Comparison of ENCODE assay signal across 33 mouse cellular contexts in the genomic region with DNA sequence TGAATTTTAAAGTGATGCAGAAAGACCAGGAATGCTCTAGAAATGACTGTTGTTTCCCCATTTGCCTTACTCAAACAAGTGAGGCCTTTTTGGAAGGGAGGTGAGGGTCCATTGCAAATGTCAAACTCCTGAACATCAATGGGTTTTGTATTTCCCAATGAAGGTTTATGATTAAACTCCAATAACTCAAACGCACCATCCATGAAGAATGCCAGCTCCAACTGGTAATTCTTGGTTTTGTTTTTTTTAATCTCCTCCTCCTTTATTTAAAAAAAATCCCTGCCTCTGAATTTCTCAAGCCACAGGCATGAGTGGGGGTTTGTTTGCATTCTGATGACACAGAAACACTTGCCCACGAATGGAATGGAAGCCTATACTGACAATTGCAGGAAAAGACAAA.
"Had no signal": no experiment of that assay in that cellular context is flagged by ENCODE, and none has a peak within 500 bp of the region (broad histone marks: within the 10 kb centered on the region; RNA-seq: fewer than 3 reads in every experiment).

No protein-coding gene starts in this region.

- H3K4me1 ChIP-seq: liver, embryonic 12.5 days; liver, embryonic 13.5 days; liver, embryonic 15.5 days; megakaryocyte, embryonic 14.5 days had no signal

- H3K4me2 ChIP-seq: limb, embryonic 12.5 days; limb, embryonic 13.5 days; limb, embryonic 15.5 days; liver, embryonic 11.5 days; liver, embryonic 12.5 days; liver, embryonic 13.5 days; liver, embryonic 15.5 days; lung, embryonic 14.5 days; lung, embryonic 15.5 days; midbrain, embryonic 11.5 days; midbrain, embryonic 12.5 days; midbrain, embryonic 13.5 days; midbrain, embryonic 15.5 days; neural tube, embryonic 12.5 days; neural tube, embryonic 13.5 days had no signal

- H3K27ac ChIP-seq: limb, embryonic 10.5 days; limb, embryonic 12.5 days; limb, embryonic 13.5 days; limb, embryonic 15.5 days; liver, embryonic 12.5 days; liver, embryonic 13.5 days; liver, embryonic 14.5 days; liver, embryonic 15.5 days; lung, embryonic 15.5 days; macrophage; midbrain, embryonic 10.5 days; midbrain, embryonic 12.5 days; midbrain, embryonic 13.5 days; midbrain, embryonic 15.5 days; neural tube, embryonic 12.5 days; neural tube, embryonic 13.5 days had no signal

- H3K4me3 ChIP-seq: limb, embryonic 10.5 days; limb, embryonic 12.5 days; limb, embryonic 13.5 days; limb, embryonic 15.5 days; liver, embryonic 12.5 days; liver, embryonic 13.5 days; liver, embryonic 15.5 days; lung, embryonic 15.5 days; megakaryocyte, embryonic 14.5 days; midbrain, embryonic 10.5 days; midbrain, embryonic 12.5 days; midbrain, embryonic 13.5 days; midbrain, embryonic 15.5 days; myocyte; neural tube, embryonic 12.5 days; neural tube, embryonic 13.5 days had no signal

- H3K27me3 ChIP-seq: limb, embryonic 12.5 days; limb, embryonic 13.5 days; limb, embryonic 15.5 days; liver, embryonic 12.5 days; liver, embryonic 13.5 days; liver, embryonic 15.5 days; megakaryocyte, embryonic 14.5 days; midbrain, embryonic 12.5 days; midbrain, embryonic 13.5 days; midbrain, embryonic 15.5 days; neural tube, embryonic 12.5 days had no signal

- H3K9ac ChIP-seq: limb, embryonic 12.5 days; limb, embryonic 13.5 days; limb, embryonic 15.5 days; liver, embryonic 12.5 days; liver, embryonic 13.5 days; liver, embryonic 14.5 days; liver, embryonic 15.5 days; liver, postnatal 0 days; lung, embryonic 14.5 days; lung, embryonic 15.5 days; midbrain, embryonic 12.5 days; midbrain, embryonic 13.5 days; midbrain, embryonic 15.5 days; neural tube, embryonic 12.5 days; neural tube, embryonic 13.5 days had no signal

- DNase-seq: left cerebral cortex, postnatal 4 days; liver; liver, embryonic 13.5 days; liver, postnatal 0 days; lung, adult 18-20 months; lung, adult 2 months; lung, embryonic 14.5 days; lung, postnatal 10 days; lung, postnatal 14 days; lung, postnatal 36 days; lung, postnatal 4 days; midbrain, embryonic 14.5 days had no signal

- ATAC-seq: liver, embryonic 12.5 days; liver, postnatal 0 days; lung, postnatal 0 days; midbrain, embryonic 13.5 days; midbrain, embryonic 15.5 days; midbrain, embryonic 16.5 days had no signal

- H3K36me3 ChIP-seq: limb, embryonic 10.5 days; limb, embryonic 12.5 days; limb, embryonic 13.5 days; limb, embryonic 15.5 days; liver, embryonic 12.5 days; liver, embryonic 13.5 days; liver, embryonic 15.5 days; lung, embryonic 15.5 days; midbrain, embryonic 10.5 days; midbrain, embryonic 12.5 days; midbrain, embryonic 13.5 days; midbrain, embryonic 15.5 days; neural tube, embryonic 12.5 days; neural tube, embryonic 13.5 days had no signal

- H3K9me3 ChIP-seq: limb, embryonic 10.5 days; limb, embryonic 12.5 days; limb, embryonic 13.5 days; limb, embryonic 15.5 days; liver, embryonic 12.5 days; liver, embryonic 13.5 days; liver, embryonic 15.5 days; lung, embryonic 15.5 days; megakaryocyte, embryonic 14.5 days; midbrain, embryonic 10.5 days; midbrain, embryonic 12.5 days; midbrain, embryonic 13.5 days; midbrain, embryonic 15.5 days; neural tube, embryonic 12.5 days; neural tube, embryonic 13.5 days had no signal
